Mouse (Mus musculus) thymus, adult 2 months (tissue): ENCODE measurements around the gene Dock9.

Source experiments
- CTCF ChIP-seq: fragments of 200-500 bp; IDR thresholded peaks from 2 replicates; pipeline ENCODE4 v1.5.1; 2012; ENCODE audit warnings: mild to moderate bottlenecking, control low read depth, low read length, moderate library complexity, borderline replicate concordance; ENCODE audit not compliant: control insufficient read depth, poor library complexity, insufficient read depth; ENCODE audit errors: extremely low read depth
- POLR2A ChIP-seq: fragments of 200-500 bp; IDR thresholded peaks from 2 replicates; pipeline ENCODE4 v1.6.1; 2012; ENCODE audit warnings: mild to moderate bottlenecking, low read length, control low read depth, moderate library complexity; ENCODE audit not compliant: control insufficient read depth, poor library complexity, insufficient read depth; ENCODE audit errors: extremely low read depth

DNA sequence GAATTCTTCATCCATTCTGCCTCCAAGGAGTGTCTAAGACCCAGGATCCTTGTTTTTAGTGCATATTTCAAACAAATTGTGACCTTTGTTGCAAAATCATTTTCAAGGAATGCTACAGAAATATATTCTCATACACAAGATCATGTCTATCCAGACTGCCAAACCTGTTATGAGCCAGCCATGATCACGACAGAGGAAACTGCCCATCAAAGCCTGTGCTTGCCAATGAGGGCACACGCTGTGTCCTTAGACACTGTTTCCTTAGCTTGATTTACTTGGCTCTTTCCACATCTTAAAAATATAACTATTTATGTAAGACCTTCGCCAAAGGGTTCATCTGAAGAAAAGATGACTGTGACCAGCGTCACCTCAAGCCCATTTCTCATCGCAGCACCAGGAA is 127.6 kb downstream of the Dock9 start:
- TF ChIP-seq CTCF (no peak), POLR2A (no peak)
